12 mouse cellular contexts compared by ENCODE assay signal in the genomic region with DNA sequence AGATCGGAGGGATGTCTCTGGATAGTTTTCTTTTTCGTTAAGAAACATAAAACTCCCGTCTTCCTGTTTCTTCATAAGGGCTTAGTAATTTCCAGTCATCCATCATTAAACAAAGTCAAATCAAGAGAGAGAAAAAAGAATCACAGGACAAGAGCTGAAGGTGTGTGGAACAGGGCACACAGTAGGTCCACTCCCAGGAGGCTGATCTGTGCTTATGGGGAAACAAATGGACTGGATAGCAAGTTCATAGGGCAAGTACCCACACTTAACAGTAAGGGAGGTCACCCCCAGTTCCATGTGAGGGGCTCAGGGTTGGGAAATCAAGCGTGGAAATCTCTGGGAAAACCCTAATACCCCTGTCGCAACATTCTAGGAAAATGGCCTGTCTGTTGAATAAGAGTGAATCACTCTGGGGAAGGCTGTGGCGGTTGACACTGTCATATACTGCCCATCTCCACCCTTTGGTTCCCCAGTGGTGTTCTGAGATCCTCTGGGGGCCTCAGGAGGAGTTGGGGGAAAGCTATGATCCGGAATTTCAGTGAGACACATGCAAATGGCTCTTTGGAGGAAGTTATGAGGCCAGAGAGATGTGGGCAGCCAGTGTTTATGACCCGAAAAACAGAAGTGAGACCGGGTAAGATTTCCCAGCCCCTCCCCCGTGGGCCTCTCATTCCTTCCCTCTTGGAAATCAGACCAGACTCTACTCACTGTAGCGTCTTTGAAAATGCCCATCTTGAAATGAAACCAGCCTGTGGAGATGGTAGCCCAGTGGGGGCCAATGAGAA. TPM values are rescaled to one million over a fixed set of nuclear protein-coding genes. Genes with fewer than 3 reads are reported as not detected.
DNase-seq lines count a peak whose midpoint lies in the region; ATAC-seq and TF ChIP-seq lines count a peak whose summit lies in the region.
"Had no signal": no experiment of that assay in that cellular context is flagged by ENCODE, and none has a peak within 500 bp of the region (broad histone marks: within the 10 kb centered on the region; RNA-seq: fewer than 3 reads in every experiment).

No protein-coding gene starts in this region.

- H3K79me2 ChIP-seq in MEL (ENCODE audit: control insufficient read depth, insufficient read depth, low read length, poor library complexity) = no peaks in the 10 kb centered on the region

- peak; percentile 45 to 55 for DNase-seq in kidney, postnatal 4 days
- no peak for DNase-seq in kidney, adult 8-10 months
- no peak for DNase-seq in MEL (ENCODE audit: low read depth, low spot score)
- no peak for DNase-seq in cerebellum, adult 9-11 months
- DNase-seq in cerebellum, postnatal 25 days = no peak
- DNase-seq in gastrocnemius, postnatal 25 days = no peak
- DNase-seq: liver, embryonic 13.5 days; retina, postnatal 1 day had no signal

- no peak overlapping the region for H3K9ac ChIP-seq in MEL (ENCODE audit: control insufficient read depth, low read depth, low read length, poor library complexity, severe bottlenecking)
- no peak overlapping the region for H3K9ac ChIP-seq in intestine, embryonic 16.5 days (ENCODE audit: low read depth, low read length)
- H3K9ac ChIP-seq: embryonic facial prominence, embryonic 15.5 days; hindbrain, embryonic 14.5 days; liver, embryonic 13.5 days had no signal

- TF ChIP-seq CTCF in MEL (IDR thresholded peaks at IDR 0.05 in 2 of 3, conservative IDR thresholded peaks at IDR 0.05 in 1 of 3; ENCODE audit: control insufficient read depth in 1 of 3, insufficient read depth in 1 of 3, low read depth in 2 of 3, low read length in 3 of 3, poor library complexity in 1 of 3, severe bottlenecking in 1 of 3) = no peak

- H3K36me3 ChIP-seq in MEL (ENCODE audit: control insufficient read depth in 1 of 2, insufficient read depth in 2 of 2, low read length in 2 of 2) = no peaks in the 10 kb centered on the region
- no peaks in the 10 kb centered on the region for H3K36me3 ChIP-seq in intestine, embryonic 16.5 days (ENCODE audit: control insufficient read depth, insufficient read depth, low read length)
- H3K36me3 ChIP-seq: embryonic facial prominence, embryonic 15.5 days; liver, embryonic 13.5 days had no signal

- H3K4me1 ChIP-seq in MEL (ENCODE audit: control insufficient read depth in 1 of 2, insufficient read depth in 2 of 2, low read length in 2 of 2) = no peaks in the 10 kb centered on the region
- H3K4me1 ChIP-seq in intestine, embryonic 16.5 days (ENCODE audit: control insufficient read depth, insufficient read depth, low read length) = peaks cover 26% of the 10 kb centered on the region

- H3K27ac ChIP-seq in MEL (ENCODE audit: control insufficient read depth, low read depth, low read length) = no peak overlapping the region
- H3K27ac ChIP-seq in intestine, embryonic 16.5 days (ENCODE audit: low read length) = peak overlapping the region; percentile 73
- H3K27ac ChIP-seq: embryonic facial prominence, embryonic 15.5 days; hindbrain, embryonic 14.5 days; liver, embryonic 13.5 days had no signal

- peak overlapping the region; percentile 37; the same call in 1 of the 2 replicates for H3K4me2 ChIP-seq in intestine, embryonic 16.5 days (ENCODE audit: low read depth, low read length)
- H3K4me2 ChIP-seq: embryonic facial prominence, embryonic 15.5 days; hindbrain, embryonic 14.5 days; liver, embryonic 13.5 days had no signal

- H3K4me3 ChIP-seq in MEL (ENCODE audit: control insufficient read depth in 1 of 2, insufficient read depth in 1 of 2, low read depth in 2 of 2, low read length in 2 of 2) = no peak overlapping the region
- no peak overlapping the region for H3K4me3 ChIP-seq in intestine, embryonic 16.5 days (ENCODE audit: low read length)
- H3K4me3 ChIP-seq: embryonic facial prominence, embryonic 15.5 days; liver, embryonic 13.5 days had no signal

- TF ChIP-seq POLR2A in MEL (IDR thresholded peaks at IDR 0.05; ENCODE audit: control insufficient read depth in 1 of 2, insufficient read depth in 1 of 2, low read depth in 1 of 2, low read length in 2 of 2, poor library complexity in 1 of 2) = no peak

- peak; percentile 39 for ATAC-seq in intestine, embryonic 16.5 days
- peak; percentile 64 for ATAC-seq in neutrophil, adult 5-6 weeks (ENCODE audit: extremely low read depth, insufficient number of reproducible peaks, low FRiP score, poor library complexity, severe bottlenecking)

- TF ChIP-seq EP300 in MEL (IDR thresholded peaks at IDR 0.05; ENCODE audit: low read depth in 1 of 2, low read length in 2 of 2) = no peak

- H3K9me3 ChIP-seq in MEL (replicated peaks; ENCODE audit: insufficient read depth, low read length) = no peaks in the 10 kb centered on the region
- no peaks in the 10 kb centered on the region for H3K9me3 ChIP-seq in intestine, embryonic 16.5 days (ENCODE audit: control insufficient read depth, low read length)
- H3K9me3 ChIP-seq: embryonic facial prominence, embryonic 15.5 days; liver, embryonic 13.5 days had no signal

- no peak for TF ChIP-seq RAD21 in MEL (IDR thresholded peaks at IDR 0.05; ENCODE audit: low read depth, low read length)

- WGBS in intestine, embryonic 16.5 days = 63% methylated on average over 11 of the region's 11 CpGs

- H3K27me3 ChIP-seq in MEL (ENCODE audit: control insufficient read depth in 1 of 2, insufficient read depth in 2 of 2, low read length in 2 of 2) = peaks cover 3 to 9% of the 10 kb centered on the region in 2 experiments; a peak in 3 of 4 replicates
- no peaks in the 10 kb centered on the region for H3K27me3 ChIP-seq in intestine, embryonic 16.5 days (replicated peaks; ENCODE audit: control insufficient read depth, insufficient read depth, low read length)

TF ChIP-seq in MEL, 35 proteins besides CTCF, POLR2A, EP300 and RAD21:
- TF ChIP-seq MXI1 (IDR thresholded peaks at IDR 0.05; ENCODE audit: low read depth, low read length) = no peak
- TF ChIP-seq ZKSCAN1 (IDR thresholded peaks at IDR 0.05; ENCODE audit: low read depth, low read length) = peak; percentile 83
- no peak for TF ChIP-seq GATA1 (IDR thresholded peaks at IDR 0.05; ENCODE audit: low read depth, low read length)
TF ChIP-seq in MEL: peak in this region for 1.

RNA-seq across cellular contexts. Expression of a gene that starts 23.5 kb away (rescaled TPM):
- 0.95 and 0.96 TPM in 2 replicates for total RNA-seq in MEL (2012; rRNA removed)
- 1 to 10 TPM in 1 of 2 experiments, not detected in 1; 1.9 TPM for polyA plus RNA-seq in MEL (2012; ENCODE audit: insufficient read depth in 1 of 2, insufficient read length in 2 of 2, low read depth in 1 of 2, low replicate concordance in 2 of 2, missing spikeins in 1 of 2)
- polyA plus RNA-seq in intestine, embryonic 16.5 days (2015; fragmentation: Nextera tagmentation; extraction: Ambion mirVana) = 18.9 and 21.2 TPM in 2 replicates
- 252 and 268 TPM in 2 replicates for total RNA-seq in neutrophil, adult 5-6 weeks (2017)
- 1 to 10 TPM; 4.4 to 6.1 TPM for total RNA-seq in gastrocnemius, postnatal 25 days (2021)

RNA-seq across cellular contexts. Expression of a gene that starts 39.7 kb away (rescaled TPM):
- total RNA-seq in MEL (2012; rRNA removed) = 55.7 and 61.6 TPM in 2 replicates
- polyA plus RNA-seq in MEL (2012; ENCODE audit: insufficient read depth in 1 of 2, insufficient read length in 2 of 2, low read depth in 1 of 2, low replicate concordance in 2 of 2, missing spikeins in 1 of 2) = 10 to 100 TPM in 1 of 2 experiments, not detected in 1; 48.6 TPM
- polyA plus RNA-seq in intestine, embryonic 16.5 days (2015; fragmentation: Nextera tagmentation; extraction: Ambion mirVana) = 33.9 and 35.7 TPM in 2 replicates
- total RNA-seq in neutrophil, adult 5-6 weeks (2017) = 51.2 and 58.3 TPM in 2 replicates
- 10 to 100 TPM; 18.4 to 18.6 TPM for total RNA-seq in gastrocnemius, postnatal 25 days (2021)

Comparison
In these comparisons a context has a peak if more than half of its experiments do, and no peak if none do; other contexts are left out.
1. DNase-seq: peak in kidney, postnatal 4 days (2 of 2); none in kidney, adult 8-10 months (0 of 2), MEL (single experiment), cerebellum, adult 9-11 months (single experiment), cerebellum, postnatal 25 days (0 of 2) and gastrocnemius, postnatal 25 days (single experiment).
2. RNA of a gene that starts 23.5 kb away (total RNA-seq): 252 to 268 TPM in neutrophil, adult 5-6 weeks; 4.4 to 6.1 TPM in gastrocnemius, postnatal 25 days and 0.95 to 0.96 TPM in MEL; every median in the first group is over 10 times any median in the second.